Mouse (Mus musculus) MEL (cell line): Measurements from ENCODE around the gene Dmac2.

Experiments
- GABPA ChIP-seq: IDR thresholded peaks from 2 replicates; pipeline ENCODE4 v1.6.1; 2012; ENCODE audit warnings: low read depth, mild to moderate bottlenecking, inconsistent platforms, low read length, improper control_type of control experiment, moderate library complexity
- NELFE ChIP-seq: IDR thresholded peaks from 2 replicates; pipeline ENCODE4 v1.6.1; 2011; ENCODE audit warnings: low read depth, low read length, improper control_type of control experiment
- SMC3 ChIP-seq: IDR thresholded peaks from 2 replicates; pipeline ENCODE4 v1.6.1; 2011; ENCODE audit warnings: low read depth, low read length, improper control_type of control experiment
- ZC3H11A ChIP-seq: IDR thresholded peaks from 2 replicates; pipeline ENCODE4 v1.6.1; 2012; ENCODE audit warnings: low read depth, mild to moderate bottlenecking, inconsistent platforms, low read length, improper control_type of control experiment

GRCm38 (mm10) chr7:25619722-25619991 is 443 bp downstream of the Dmac2 start:
- TF ChIP-seq GABPA, result no peak
- no peak for TF ChIP-seq SMC3
- no peak for TF ChIP-seq ZC3H11A
- no peak for TF ChIP-seq NELFE
